Mouse (Mus musculus) embryonic facial prominence, embryonic 10.5 days (tissue): ENCODE measurements around the gene Slc44a5. TPM values are rescaled to one million over a fixed set of nuclear protein-coding genes. Genes with fewer than 3 reads are reported as not detected.
"Not testable (repeated sequence)": the region's sequence is repeated elsewhere in the genome, so short reads cannot be mapped to it uniquely, and the experiment has no call there.

Source experiments
- DNase-seq: peaks from one replicate; pipeline ENCODE4 v3.0.0-alpha.2; 2017; ENCODE audit warnings: low spot score
- H3K27ac ChIP-seq: fragments of 300-500 bp; sonication (generic); replicated peaks from 2 replicates; pipeline ENCODE4 v1.5.1; 2016; ENCODE audit warnings: mild to moderate bottlenecking
- H3K27me3 ChIP-seq: fragments of 300-500 bp; sonication (generic); replicated peaks from 2 replicates; pipeline ENCODE4 v1.6.1; 2016; ENCODE audit warnings: low read depth, mild to moderate bottlenecking; ENCODE audit not compliant: poor library complexity, severe bottlenecking
- H3K36me3 ChIP-seq: fragments of 300-500 bp; sonication (generic); replicated peaks from 2 replicates; pipeline ENCODE4 v1.6.1; 2016; ENCODE audit warnings: mild to moderate bottlenecking, moderate library complexity
- H3K4me1 ChIP-seq: fragments of 300-500 bp; sonication (generic); 2 replicates; pipeline ENCODE4 v1.6.1; 2016
- H3K4me3 ChIP-seq: fragments of 300-500 bp; sonication (generic); 2 replicates; pipeline ENCODE4 v1.5.1; 2016; ENCODE audit warnings: mild to moderate bottlenecking, moderate library complexity
- H3K9me3 ChIP-seq: fragments of 300-500 bp; sonication (generic); 2 replicates; pipeline ENCODE4 v1.6.1; 2016; ENCODE audit warnings: mild to moderate bottlenecking
- WGBS: fragments of 180-500 bp; shearing (Covaris S2); methylation state at CpG from one replicate; pipeline ENCODE4 v1.1.7; 2016; 5-methylcytosine and 5-hydroxymethylcytosine counted together
- polyA plus RNA-seq: library from polyadenylated mRNA; unstranded; fragments of >200 nt; fragmentation: Nextera tagmentation; extraction: Ambion mirVana; gene quantifications from 2 replicates; pipeline ENCODE4 v1.2.1, GENCODE M21; 2016

Gene Slc44a5
- polyA plus RNA-seq, 1 experiment from 2014 or later: 0.56 TPM

- whole genome bisulfite sequencing: 80% methylated on average over 7 of the region's 7 CpGs
- H3K9me3 ChIP-seq: no peaks in the 10 kb centered on the region
- H3K4me1 ChIP-seq: peaks cover 29% of the 10 kb centered on the region
- H3K36me3 ChIP-seq: no peaks in the 10 kb centered on the region
- H3K27ac ChIP-seq: no peak overlapping the region
- no peak for DNase-seq
- H3K4me3 ChIP-seq: no peak overlapping the region
- peaks cover 65% of the 10 kb centered on the region for H3K27me3 ChIP-seq
Measured at GRCm38 (mm10) chr3:153975791-153976190, 2.6 kb downstream of the Slc44a5 start.

- H3K27me3 ChIP-seq: peaks cover 19% of the 10 kb centered on the region
- 51% methylated on average over 2 of the region's 2 CpGs for WGBS
- H3K4me1 ChIP-seq: peaks cover 3% of the 10 kb centered on the region; the same call in 1 of the 2 replicates
- H3K36me3 ChIP-seq: no peaks in the 10 kb centered on the region
- no peaks in the 10 kb centered on the region for H3K9me3 ChIP-seq
- H3K27ac ChIP-seq: no peak overlapping the region
- no peak overlapping the region for H3K4me3 ChIP-seq
- no peak for DNase-seq
Measured at GRCm38 (mm10) chr3:153980611-153981010, 7.4 kb downstream of the Slc44a5 start.

GRCm38 (mm10) chr3:153984428-153985340 lies 11.4 kb downstream of the Slc44a5 start:
- H3K27ac ChIP-seq: no peak overlapping the region
- peak; percentile 57 for DNase-seq
- H3K9me3 ChIP-seq: no peaks in the 10 kb centered on the region
- 55% methylated on average over 10 of the region's 10 CpGs for WGBS
- no peaks in the 10 kb centered on the region; the same call in 1 of the 2 replicates for H3K27me3 ChIP-seq
- no peaks in the 10 kb centered on the region for H3K36me3 ChIP-seq
- H3K4me1 ChIP-seq: peaks cover 3% of the 10 kb centered on the region; the same call in 1 of the 2 replicates
- H3K4me3 ChIP-seq: no peak overlapping the region

- DNase-seq: no peak
- Histone ChIP-seq H3K4me3 (no peak overlapping the region), H3K27ac (no peak overlapping the region), H3K4me1 (peaks cover 6% of the 10 kb centered on the region), H3K27me3 (no peaks in the 10 kb centered on the region), H3K36me3 (no peaks in the 10 kb centered on the region), H3K9me3 (no peaks in the 10 kb centered on the region)
- WGBS: 94% methylated on average over 5 of the region's 5 CpGs
Measured at GRCm38 (mm10) chr3:153999797-154000528, 26.7 kb downstream of the Slc44a5 start.

- Histone ChIP-seq H3K27ac (no peak overlapping the region), H3K9me3 (no peaks in the 10 kb centered on the region), H3K4me3 (no peak overlapping the region), H3K36me3 (no peaks in the 10 kb centered on the region), H3K27me3 (no peaks in the 10 kb centered on the region), H3K4me1 (peaks cover 6% of the 10 kb centered on the region)
- DNase-seq: no peak
- 80% methylated on average over 5 of the region's 5 CpGs for WGBS
Measured at GRCm38 (mm10) chr3:154001348-154001747, 28.1 kb downstream of the Slc44a5 start.

- no peak for DNase-seq
- Histone ChIP-seq H3K27me3 (no peaks in the 10 kb centered on the region), H3K4me1 (no peaks in the 10 kb centered on the region), H3K36me3 (no peaks in the 10 kb centered on the region), H3K9me3 (no peaks in the 10 kb centered on the region), H3K27ac (no peak overlapping the region), H3K4me3 (no peak overlapping the region)
- 89% methylated on average over 4 of the region's 4 CpGs for WGBS
Measured at GRCm38 (mm10) chr3:154046876-154047275, 73.6 kb downstream of the Slc44a5 start.

GRCm38 (mm10) chr3:154053331-154053730 lies 80.1 kb downstream of the Slc44a5 start:
- no peak overlapping the region for H3K27ac ChIP-seq
- WGBS: 79% methylated on average over 7 of the region's 7 CpGs
- H3K36me3 ChIP-seq: no peaks in the 10 kb centered on the region
- no peaks in the 10 kb centered on the region for H3K27me3 ChIP-seq
- H3K4me1 ChIP-seq: no peaks in the 10 kb centered on the region
- no peak overlapping the region for H3K4me3 ChIP-seq
- no peak for DNase-seq
- no peaks in the 10 kb centered on the region for H3K9me3 ChIP-seq

- Histone ChIP-seq H3K27me3 (no peaks in the 10 kb centered on the region), H3K27ac (no peak overlapping the region), H3K36me3 (no peaks in the 10 kb centered on the region), H3K4me3 (no peak overlapping the region), H3K9me3 (no peaks in the 10 kb centered on the region), H3K4me1 (peaks cover 13% of the 10 kb centered on the region)
- no peak for DNase-seq
- 70% methylated on average over 2 of the region's 2 CpGs for WGBS
Measured at GRCm38 (mm10) chr3:154057464-154057863, 84.2 kb downstream of the Slc44a5 start.

GRCm38 (mm10) chr3:154058200-154058599 lies 85.0 kb downstream of the Slc44a5 start:
- Histone ChIP-seq H3K9me3 (no peaks in the 10 kb centered on the region), H3K4me3 (no peak overlapping the region), H3K27ac (no peak overlapping the region), H3K4me1 (peaks cover 14% of the 10 kb centered on the region), H3K27me3 (no peaks in the 10 kb centered on the region), H3K36me3 (no peaks in the 10 kb centered on the region)
- WGBS: 87% methylated on average over 5 of the region's 5 CpGs
- no peak for DNase-seq

GRCm38 (mm10) chr3:154071989-154072388 lies 98.8 kb downstream of the Slc44a5 start:
- H3K4me3 ChIP-seq, H3K27me3 ChIP-seq, H3K27ac ChIP-seq, H3K36me3 ChIP-seq, H3K4me1 ChIP-seq, H3K9me3 ChIP-seq, DNase-seq: not testable (repeated sequence)

- 89% methylated on average over 10 of the region's 10 CpGs for WGBS
- H3K27ac ChIP-seq: no peak overlapping the region
- H3K4me1 ChIP-seq: no peaks in the 10 kb centered on the region
- H3K4me3 ChIP-seq: no peak overlapping the region
- H3K36me3 ChIP-seq: no peaks in the 10 kb centered on the region
- no peak for DNase-seq
- H3K9me3 ChIP-seq: no peaks in the 10 kb centered on the region
- no peaks in the 10 kb centered on the region for H3K27me3 ChIP-seq
Measured at GRCm38 (mm10) chr3:154075749-154076148, 102.5 kb downstream of the Slc44a5 start.

GRCm38 (mm10) chr3:154081687-154082086 lies 108.5 kb downstream of the Slc44a5 start:
- H3K27me3 ChIP-seq: no peaks in the 10 kb centered on the region
- no peak overlapping the region for H3K4me3 ChIP-seq
- 0 out of 2 replicates have a peak, but pooled peaks cover 11% of the 10 kb centered on the region for H3K4me1 ChIP-seq
- H3K9me3 ChIP-seq: no peaks in the 10 kb centered on the region
- H3K36me3 ChIP-seq: no peaks in the 10 kb centered on the region
- DNase-seq: no peak
- 80% methylated on average over 12 of the region's 12 CpGs for WGBS
- no peak overlapping the region for H3K27ac ChIP-seq
